Mouse (Mus musculus): ENCODE data around the gene Ackr2.

Ackr2 gene

GRCm38 (mm10) chr9:121898245-121898644, at the start of gene Ackr2:
Gene Ackr2, plus strand, starts transcription at chr9:121898355.
- DNase-seq (ENCODE audit: low spot score) = no peak

DNA sequence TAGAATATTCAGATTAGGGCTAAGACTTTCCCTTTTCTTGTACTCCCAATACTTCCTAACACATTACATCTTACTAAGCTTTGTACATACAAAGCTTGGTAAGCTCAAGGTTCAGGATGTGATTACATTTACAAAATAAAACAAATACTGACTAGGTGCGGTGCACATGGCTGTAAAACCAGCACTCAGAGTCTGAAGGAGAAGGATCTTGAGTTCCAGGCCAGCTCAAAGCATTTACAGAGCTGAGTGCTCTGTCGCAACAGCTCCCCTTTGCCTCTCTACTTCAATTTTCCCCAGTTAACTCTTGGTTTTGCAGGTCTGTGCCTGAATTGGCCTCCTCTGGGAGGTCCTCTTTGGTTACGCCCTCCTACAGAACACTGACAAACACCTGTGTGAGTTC, 43.9 kb upstream of the Ackr2 start:
- no peak for DNase-seq (ENCODE audit: low spot score)

GRCm38 (mm10) chr9:121856649-121857416, 41.3 kb upstream of the Ackr2 start:
- peak; percentile 32 for DNase-seq (ENCODE audit: low spot score)

GRCm38 (mm10) chr9:121857474-121858152, 40.5 kb upstream of the Ackr2 start:
- DNase-seq (ENCODE audit: low spot score) = peak; percentile 98

- DNase-seq (ENCODE audit: low spot score) = no peak
Measured at GRCm38 (mm10) chr9:121858153-121858488, 40.0 kb upstream of the Ackr2 start, which contains the start of gene Higd1a. Gene Higd1a, minus strand, starts transcription at chr9:121858362.

DNA sequence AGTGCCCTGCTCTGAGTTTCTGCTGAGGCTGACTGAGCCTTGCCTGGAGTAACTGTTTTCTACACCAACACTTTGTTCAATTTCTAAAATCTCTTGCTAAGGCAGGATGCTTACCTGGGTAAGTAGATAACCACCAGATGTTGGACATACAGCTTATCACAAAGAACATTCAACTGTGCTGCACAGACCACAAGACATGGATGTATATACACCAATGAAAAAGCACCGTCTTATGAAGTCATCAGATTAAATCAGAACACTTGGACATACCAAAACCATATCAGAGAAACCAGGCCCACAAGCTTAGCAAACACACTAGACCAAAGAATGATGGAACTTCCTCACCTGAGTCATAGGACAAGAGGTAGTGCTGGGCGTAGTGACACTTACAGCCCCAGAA, 38.8 kb upstream of the Ackr2 start:
- no peak for DNase-seq (ENCODE audit: low spot score)

- DNase-seq (ENCODE audit: low spot score) = no peak
Measured at GRCm38 (mm10) chr9:121860921-121861320, 37.2 kb upstream of the Ackr2 start.

DNA sequence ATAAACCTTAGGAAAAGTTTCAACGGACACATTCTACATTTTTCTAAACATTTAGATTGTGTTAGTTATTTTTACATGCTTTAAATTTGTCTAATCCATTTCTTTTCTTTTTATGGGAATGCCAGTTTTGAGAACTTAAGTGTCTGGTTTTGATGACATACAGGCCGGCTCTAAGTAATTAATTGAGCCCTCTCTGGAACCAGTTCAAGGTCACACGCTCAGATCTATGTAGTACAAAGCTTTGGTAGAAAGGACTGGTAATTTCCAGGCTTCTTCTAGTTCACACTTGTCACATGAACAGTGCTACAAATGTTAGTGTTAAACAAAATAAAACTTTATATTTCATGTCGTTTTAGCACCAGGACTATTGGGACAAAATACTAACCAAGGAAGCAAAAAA, 33.3 kb upstream of the Ackr2 start:
- DNase-seq (ENCODE audit: low spot score) = no peak

GRCm38 (mm10) chr9:121865425-121866008, 32.6 kb upstream of the Ackr2 start:
- DNase-seq (ENCODE audit: low spot score) = no peak

DNA sequence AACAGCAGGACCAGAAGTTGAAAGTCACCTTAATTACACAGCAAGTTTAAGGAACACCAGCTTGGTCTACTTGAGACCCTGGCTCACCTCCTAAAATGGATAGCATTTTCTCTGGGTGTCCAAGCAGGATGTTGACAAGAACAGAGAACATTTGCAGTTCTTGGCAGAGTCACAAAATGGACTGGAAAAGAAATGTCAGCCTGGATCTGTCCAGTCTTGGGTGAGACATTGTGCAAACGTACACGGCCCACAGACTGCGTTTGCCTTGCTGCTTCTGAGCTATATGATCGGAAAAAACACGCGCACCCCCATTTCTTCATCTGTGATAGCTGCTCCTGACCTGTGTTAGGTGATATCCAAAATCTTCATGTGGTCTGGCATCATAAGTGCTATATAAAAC, 30.5 kb upstream of the Ackr2 start:
- peak; percentile 35 for DNase-seq (ENCODE audit: low spot score)

DNA sequence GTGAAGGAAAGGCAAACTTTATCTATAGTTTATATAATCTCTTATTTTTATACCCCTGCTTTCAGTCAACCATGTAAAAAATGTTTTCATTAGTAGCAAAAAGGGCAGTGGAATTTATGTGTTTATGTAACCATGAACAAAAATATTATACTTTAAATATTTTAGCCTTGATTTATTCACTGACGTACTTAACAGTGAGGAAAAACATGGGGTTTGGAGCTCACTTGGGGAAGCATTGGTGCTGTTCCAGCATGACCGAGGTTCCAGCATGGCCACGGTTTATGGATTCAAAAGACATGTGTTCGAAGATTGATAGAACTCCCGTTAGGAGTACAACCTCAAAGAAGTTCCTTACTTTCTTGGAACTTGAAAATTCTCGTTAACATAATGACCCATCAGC, 29.9 kb upstream of the Ackr2 start:
- DNase-seq (ENCODE audit: low spot score) = no peak

GRCm38 (mm10) chr9:121869432-121869831, 28.7 kb upstream of the Ackr2 start:
- no peak for DNase-seq (ENCODE audit: low spot score)

- no peak for DNase-seq (ENCODE audit: low spot score)
Measured at GRCm38 (mm10) chr9:121869973-121870515, 28.1 kb upstream of the Ackr2 start.

- no peak for DNase-seq (ENCODE audit: low spot score)
Measured at GRCm38 (mm10) chr9:121872062-121872683, 26.0 kb upstream of the Ackr2 start.

GRCm38 (mm10) chr9:121873578-121873977, 24.6 kb upstream of the Ackr2 start:
- no peak for DNase-seq (ENCODE audit: low spot score)

DNA sequence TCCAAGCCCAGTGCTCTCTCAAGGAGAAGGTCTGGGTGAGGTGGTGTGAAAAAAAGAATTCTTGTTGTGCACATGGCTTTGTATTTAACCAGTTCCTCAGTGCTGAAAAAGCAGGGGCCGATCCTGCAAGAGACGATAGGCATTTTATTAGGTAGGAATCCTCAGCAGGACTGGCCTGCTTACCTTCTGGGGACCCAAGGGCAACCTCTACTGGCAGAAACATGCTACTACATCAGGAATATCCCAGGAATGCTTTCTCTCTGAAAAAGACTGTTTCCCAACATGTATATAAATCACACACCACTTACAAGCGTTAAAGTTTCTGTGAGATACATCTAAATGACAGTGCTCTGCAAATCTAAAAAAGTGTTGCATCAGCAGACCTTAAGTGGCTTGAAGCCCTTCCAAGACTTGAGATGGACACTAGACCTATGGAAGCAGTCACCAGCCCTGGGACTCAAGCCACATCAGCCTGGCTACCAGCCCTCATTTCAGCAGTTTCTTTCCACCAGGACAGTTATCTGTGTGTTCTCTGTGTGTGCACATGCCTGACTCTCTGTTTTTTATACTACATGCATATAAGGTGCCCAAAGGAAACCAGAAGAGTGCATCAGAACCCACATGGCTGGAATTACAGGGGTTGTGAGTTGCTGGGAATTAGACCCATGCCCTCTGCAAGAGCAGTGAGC, 21.0 kb upstream of the Ackr2 start:
- DNase-seq (ENCODE audit: low spot score) = peak; percentile 63

DNA sequence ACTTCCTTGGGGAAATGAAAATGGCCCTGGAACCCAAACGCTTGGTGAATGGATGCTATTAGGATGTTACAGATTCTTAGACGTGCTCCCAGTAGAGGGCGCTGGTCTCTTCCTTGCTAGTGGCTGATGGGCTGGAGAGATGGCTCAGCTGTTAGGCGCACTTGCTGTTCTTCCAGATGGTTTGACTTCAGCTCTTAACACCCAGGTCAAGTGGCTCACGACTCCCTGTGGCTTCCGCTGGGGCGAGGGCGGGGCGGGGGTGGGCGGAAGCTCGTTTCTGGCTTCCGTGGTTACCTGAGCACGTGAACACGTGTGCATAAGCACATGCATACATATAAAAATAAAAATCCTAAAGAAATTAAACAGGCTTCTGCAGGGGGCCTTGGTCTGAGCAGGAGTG, 17.3 kb upstream of the Ackr2 start:
- DNase-seq (ENCODE audit: low spot score) = peak; percentile 83

DNA sequence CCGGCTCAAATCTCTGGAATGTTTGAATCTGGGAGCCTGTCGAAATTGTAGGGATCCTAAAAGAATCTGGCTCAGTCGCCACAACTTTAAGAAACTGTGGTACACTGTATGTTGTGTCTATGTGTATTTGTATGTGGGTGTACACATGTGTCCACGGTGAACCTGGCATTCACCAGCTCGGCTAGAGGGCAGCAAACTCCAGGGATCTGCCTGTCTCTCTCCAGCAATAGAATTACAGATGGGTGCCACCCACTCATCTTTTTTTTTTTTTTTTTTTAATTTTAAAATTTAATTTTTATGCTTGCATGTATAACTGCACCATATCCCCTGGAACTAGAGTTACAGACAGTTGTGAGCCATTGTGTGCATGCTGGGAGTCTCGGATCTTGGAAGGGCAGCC, 16.9 kb upstream of the Ackr2 start:
- no peak for DNase-seq (ENCODE audit: low spot score)

- no peak for DNase-seq (ENCODE audit: low spot score)
Measured at GRCm38 (mm10) chr9:121882015-121882457, 16.1 kb upstream of the Ackr2 start.

GRCm38 (mm10) chr9:121889927-121890440, 8.2 kb upstream of the Ackr2 start:
- no peak for DNase-seq (ENCODE audit: low spot score)

DNA sequence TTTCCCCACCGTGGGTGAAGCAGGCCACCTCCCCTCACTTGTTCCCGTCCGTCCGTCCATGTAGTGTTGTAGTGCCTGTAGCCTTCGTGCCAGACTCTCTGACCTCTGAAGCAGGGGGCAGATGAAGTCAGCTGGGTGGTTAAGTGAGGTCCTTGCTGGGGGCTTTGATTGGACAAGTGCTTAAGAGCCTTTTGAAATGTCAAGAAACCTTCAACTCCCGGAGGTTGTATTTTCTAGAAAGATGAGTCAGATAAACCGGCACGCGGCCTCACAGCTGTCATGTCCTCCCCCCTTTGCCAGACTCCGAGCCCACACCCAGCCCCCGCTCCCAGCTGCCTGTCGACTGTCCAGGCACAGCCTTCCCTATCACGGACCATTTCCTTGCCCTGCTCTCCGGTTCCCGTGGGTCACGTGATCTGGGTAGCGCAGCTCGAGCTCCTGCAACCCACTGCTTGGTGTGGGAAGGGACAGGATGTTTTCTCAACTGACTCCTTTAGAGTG, 7.7 kb upstream of the Ackr2 start:
- peak; percentile 77 for DNase-seq (ENCODE audit: low spot score)
